Mouse (Mus musculus) cerebral cortex, adult 2 months (tissue): ENCODE data around the gene Wrap73.

Experiments
- WGBS: fragments of 180-500 bp; shearing (Covaris S2); methylation state at CpG from one replicate; pipeline ENCODE4 v1.1.7; 2018; 5-methylcytosine and 5-hydroxymethylcytosine counted together

Wrap73 gene

GRCm38 (mm10) chr4:154142211-154143040, at the start of gene Wrap73:
Wrap73 (plus strand) TSS chr4:154142372.
- under 1% methylated on average over 49 of the region's 49 CpGs for WGBS

DNA sequence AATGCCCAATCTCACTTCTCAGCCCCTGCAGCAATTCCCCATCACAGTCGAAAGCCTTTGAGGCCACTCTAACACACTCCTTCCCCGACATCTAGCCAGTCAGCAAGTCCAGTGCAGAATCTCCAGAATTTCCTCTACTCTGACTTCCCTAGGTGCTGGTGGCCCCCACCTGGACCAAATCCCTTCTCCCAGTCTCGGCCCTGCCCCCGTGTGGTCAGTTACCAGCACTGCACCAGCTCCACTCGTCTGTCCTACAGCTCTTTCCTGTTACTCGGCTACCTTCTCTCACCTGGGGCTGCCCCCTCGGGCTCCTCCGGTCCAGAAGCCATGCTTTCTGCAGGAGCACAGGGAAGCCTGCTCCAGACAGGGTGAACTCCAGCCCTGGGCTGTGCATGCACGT, 49.0 kb upstream of the Wrap73 start:
- 38% methylated on average over 9 of the region's 9 CpGs for WGBS

- WGBS = 29% methylated on average over 6 of the region's 6 CpGs
Measured at GRCm38 (mm10) chr4:154096111-154096510, 46.1 kb upstream of the Wrap73 start.

GRCm38 (mm10) chr4:154099361-154099760, 42.8 kb upstream of the Wrap73 start:
- WGBS = 72% methylated on average over 7 of the region's 7 CpGs

DNA sequence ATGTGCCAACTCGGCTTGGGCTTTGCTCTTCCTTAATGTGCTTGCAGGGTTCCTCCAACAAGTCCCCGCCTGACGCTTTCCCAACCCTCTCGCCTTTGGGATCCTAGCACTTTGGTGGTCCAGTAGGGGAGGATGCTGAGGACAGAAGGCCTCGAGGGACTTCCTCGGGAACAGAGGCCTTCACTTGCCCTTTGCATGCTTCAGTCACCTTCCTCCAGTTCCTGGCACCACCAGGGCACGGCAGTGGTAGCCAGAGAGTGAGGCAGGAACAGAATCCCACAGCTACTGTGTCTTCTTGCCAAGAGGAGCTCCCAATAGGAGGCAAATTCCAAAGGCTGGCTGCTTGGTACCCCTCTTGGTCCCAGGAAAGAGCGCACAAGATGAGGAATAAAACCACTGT, 38.8 kb upstream of the Wrap73 start:
- WGBS = 63% methylated on average over 8 of the region's 8 CpGs

DNA sequence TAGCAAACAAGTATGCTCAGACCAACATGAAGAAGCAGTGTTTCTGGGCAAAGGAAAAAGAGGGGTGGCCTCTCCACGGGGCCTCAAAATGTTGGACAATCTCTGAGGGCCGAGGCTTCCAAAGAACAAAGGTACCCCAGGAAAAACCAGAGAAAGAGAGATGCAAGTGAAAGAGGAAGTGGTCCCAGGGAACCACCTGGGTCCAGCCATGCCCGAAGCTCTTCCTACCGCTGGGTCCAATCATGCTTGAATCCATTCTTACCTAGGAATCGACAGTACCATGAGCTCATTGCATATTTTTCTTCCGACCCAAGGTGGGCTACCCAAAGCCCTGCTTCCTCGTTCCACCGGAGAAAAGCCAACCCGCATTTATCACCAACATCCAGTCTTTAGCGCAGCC, 38.3 kb upstream of the Wrap73 start:
- WGBS = 94% methylated on average over 10 of the region's 10 CpGs

GRCm38 (mm10) chr4:154105381-154106001, 36.7 kb upstream of the Wrap73 start:
- 27% methylated on average over 20 of the region's 20 CpGs for WGBS

GRCm38 (mm10) chr4:154106497-154107061, 35.6 kb upstream of the Wrap73 start:
- 83% methylated on average over 13 of the region's 13 CpGs for WGBS

DNA sequence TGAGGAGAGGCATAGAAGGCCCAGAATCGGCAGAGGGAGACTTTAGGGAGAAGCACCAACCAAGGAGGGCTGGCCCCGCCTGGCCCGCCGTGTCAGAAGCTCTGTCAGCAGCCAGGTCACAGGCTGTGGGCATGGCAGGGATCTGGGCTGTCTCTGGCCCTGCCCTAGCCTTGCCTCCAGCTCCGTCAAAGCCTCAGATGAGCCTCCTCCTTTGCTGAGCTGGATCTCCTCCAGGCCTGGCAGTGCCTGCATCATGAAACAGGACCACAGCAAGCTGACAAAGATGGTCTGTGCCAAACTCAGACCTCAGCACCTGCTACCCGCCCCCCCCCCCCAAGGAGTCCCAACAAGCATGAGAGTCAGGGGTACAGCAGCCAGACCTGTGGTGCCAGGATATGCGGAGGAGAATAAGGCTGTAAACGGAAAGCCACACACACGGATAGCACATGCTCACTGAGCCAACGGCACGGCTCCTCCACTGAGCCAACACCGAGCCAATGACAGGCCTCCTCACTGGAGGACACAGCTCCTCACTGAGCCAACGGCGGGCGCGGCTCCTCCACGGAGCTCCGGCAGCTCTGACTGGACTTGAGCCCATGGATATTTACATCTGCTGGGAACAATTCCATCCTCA, 32.8 kb upstream of the Wrap73 start:
- WGBS = 30% methylated on average over 18 of the region's 18 CpGs

GRCm38 (mm10) chr4:154109850-154110243, 32.3 kb upstream of the Wrap73 start:
- WGBS = 69% methylated on average over 11 of the region's 11 CpGs

DNA sequence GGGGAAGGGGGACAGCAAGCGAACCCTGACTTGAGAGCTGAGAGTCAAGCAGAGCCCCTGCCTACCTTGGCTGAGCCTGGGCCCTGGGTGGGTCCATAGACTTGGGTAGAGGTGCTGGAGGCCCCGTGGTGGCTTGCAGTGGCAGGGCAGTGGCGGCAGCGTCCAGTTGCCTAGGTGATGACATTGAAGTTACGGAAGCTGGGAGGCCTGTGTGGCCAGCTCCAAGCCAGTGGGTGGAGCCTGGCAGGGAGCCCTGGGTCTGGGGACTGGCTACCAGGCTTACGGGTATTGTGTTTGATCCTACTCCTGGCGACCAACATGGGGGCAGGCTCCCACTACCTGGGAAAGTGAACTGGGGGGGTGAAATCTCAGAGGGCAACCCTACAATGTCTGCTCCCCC, 25.8 kb upstream of the Wrap73 start:
- 56% methylated on average over 7 of the region's 7 CpGs for WGBS

- 78% methylated on average over 9 of the region's 9 CpGs for WGBS
Measured at GRCm38 (mm10) chr4:154118782-154119181, 23.4 kb upstream of the Wrap73 start.

GRCm38 (mm10) chr4:154119208-154119607, 23.0 kb upstream of the Wrap73 start:
- WGBS = 87% methylated on average over 9 of the region's 9 CpGs

DNA sequence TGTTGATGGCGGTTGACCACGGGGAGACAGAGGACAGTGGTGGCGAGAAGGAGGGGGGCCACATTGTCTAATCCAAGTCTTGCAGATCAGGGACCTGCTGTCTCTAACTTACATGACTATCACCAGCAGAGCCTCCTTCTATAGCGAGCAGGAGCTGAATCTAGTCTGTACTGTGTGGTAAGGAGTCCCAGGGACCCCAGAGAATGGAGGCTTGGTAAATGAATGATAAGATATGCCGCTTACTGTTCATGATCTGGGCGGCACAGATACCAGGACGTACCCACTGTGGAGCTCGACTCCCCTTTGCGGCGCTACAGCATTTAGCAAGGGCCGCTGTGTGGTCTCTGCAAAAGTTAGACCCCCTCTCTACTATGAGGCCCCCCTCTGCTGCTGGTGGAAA, 20.4 kb upstream of the Wrap73 start:
- 80% methylated on average over 11 of the region's 11 CpGs for WGBS

DNA sequence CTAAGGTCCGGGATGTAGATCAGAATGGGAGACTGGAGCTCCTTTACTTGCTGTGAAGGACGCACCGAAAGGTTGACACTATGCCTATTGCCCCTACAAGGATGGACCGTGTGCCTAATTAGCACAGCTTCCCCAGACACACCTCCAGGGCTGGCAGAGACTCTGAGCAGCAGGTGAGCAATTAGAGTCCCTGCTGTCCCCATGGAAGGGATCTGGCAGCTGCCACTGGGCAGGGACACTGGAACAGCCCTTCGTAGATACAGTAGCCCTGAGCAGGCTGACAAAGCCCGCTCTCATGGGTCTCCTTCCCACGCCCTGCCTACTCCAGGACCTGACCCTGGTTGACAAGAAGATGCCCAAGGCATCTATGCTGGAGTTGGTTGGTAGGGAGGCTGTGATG, 19.8 kb upstream of the Wrap73 start:
- WGBS = 79% methylated on average over 7 of the region's 7 CpGs

DNA sequence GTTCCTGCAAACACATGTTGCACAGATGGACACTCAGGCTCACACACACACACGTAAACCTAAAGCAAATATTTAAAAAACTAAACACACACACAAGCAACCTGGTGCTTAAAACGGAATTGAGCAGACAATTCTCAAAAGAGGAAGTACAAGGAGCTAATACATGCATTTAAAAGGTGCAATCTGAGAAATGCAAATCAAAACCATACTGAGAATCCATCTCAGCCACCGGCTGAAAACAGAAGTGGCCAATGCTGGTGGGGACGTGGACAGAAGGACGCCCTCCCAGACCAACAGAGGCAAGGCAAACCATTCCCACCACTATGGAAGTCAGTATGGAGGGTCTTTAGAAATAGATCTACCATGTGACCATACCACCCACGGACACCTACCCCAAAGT, 18.6 kb upstream of the Wrap73 start:
- WGBS = 86% methylated on average over 6 of the region's 6 CpGs

DNA sequence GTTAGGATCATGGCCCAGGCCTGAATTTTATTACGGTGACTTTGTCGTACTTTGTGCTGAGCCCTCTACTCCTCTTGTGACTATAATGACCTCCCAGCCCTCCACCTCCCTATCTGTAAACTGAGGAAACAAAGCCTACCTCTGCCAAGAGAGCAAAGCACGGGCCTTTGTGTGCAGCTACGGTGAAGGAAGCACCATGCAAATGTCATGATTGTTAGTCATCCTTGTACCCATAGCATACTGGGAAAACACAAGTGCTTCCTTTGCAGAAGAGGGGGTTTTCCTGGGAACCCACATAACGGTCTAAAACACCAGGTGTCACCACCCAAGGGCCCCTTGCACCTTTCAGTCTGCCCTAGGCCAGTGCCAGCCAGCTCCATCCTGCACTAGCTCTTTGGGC, 17.0 kb upstream of the Wrap73 start:
- 80% methylated on average over 5 of the region's 5 CpGs for WGBS

GRCm38 (mm10) chr4:154127273-154127672, 14.9 kb upstream of the Wrap73 start:
- 84% methylated on average over 3 of the region's 3 CpGs for WGBS

GRCm38 (mm10) chr4:154131894-154132293, 10.3 kb upstream of the Wrap73 start:
- WGBS = 86% methylated on average over 4 of the region's 4 CpGs

DNA sequence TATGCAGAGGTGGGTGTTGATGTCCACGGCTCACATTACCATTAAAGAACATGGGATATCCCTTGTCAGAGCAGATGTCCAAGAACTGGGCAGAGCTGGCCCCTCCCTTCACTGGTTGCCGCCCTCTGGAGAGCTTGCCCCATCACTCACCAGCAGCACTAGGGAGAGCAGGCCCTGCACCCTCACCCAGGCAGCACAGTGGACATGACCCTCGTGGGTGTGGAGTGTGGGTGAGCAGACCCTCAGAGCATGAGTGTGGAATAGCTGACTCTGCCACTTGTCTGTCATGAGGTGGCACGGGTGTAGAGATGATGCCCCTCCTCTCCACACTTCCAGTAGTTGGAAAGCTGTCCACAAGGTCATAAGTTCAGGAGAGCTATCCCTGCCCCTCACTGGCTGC, 7.4 kb upstream of the Wrap73 start:
- 71% methylated on average over 4 of the region's 4 CpGs for WGBS

- 63% methylated on average over 5 of the region's 5 CpGs for WGBS
Measured at GRCm38 (mm10) chr4:154137139-154137538, 5.0 kb upstream of the Wrap73 start.

DNA sequence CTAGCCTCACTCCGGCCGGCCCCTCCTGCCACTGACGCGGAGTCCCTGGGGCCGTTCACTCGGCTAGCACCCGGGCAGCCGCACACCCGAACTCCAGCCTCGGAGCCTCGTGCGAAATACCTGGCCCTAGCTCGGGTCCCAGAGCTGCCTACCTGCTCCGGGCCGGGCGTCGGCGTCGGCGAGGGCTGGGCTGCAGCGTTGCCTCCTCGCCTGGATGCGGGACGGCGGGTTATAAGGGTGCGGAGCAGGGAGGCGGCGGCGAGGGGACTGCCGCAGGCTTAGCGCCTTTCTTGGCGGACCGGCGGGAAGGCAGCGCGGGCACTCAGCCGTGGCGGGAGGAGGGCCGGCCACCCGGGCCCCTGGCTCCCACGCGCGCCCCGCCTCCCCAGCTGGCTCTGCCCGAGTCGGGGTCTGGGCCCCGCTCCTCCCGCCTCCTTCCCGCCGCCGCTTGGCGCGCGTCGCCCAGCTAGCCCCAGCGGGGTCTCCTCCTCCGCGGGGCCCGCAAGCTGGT, 2.4 kb upstream of the Wrap73 start:
- under 1% methylated on average over 59 of the region's 59 CpGs for WGBS

DNA sequence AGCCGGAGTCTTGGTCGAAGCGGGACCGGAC, 2.2 kb upstream of the Wrap73 start, which contains the start of gene Trp73:
Gene Trp73, minus strand, starts transcription at position 27 of the 31 bp plus-strand sequence.
- 3% methylated on average over 4 of the region's 4 CpGs for WGBS
